Mouse (Mus musculus): ENCODE data around the gene Klf2. TPM values are rescaled to one million over a fixed set of nuclear protein-coding genes. Genes with fewer than 3 reads are reported as not detected.

Klf2 gene
- total and polyA plus RNA-seq, 3 experiments: 0.12 to 1.4 TPM; not detected in 1

GRCm38 (mm10) chr8:72319921-72320802, 1.3 kb downstream of the Klf2 start:
- Histone ChIP-seq H3K27me3 (replicated peaks) (no peaks in the 10 kb centered on the region), H3K36me3 (replicated peaks in 1 of 2; ENCODE audit: control insufficient read depth in 1 of 2, insufficient read depth in 1 of 2, low read length in 1 of 2) (peaks cover 0 to 2% of the 10 kb centered on the region in 2 experiments), H3K4me3 (replicated peaks in 1 of 3; ENCODE audit: low read depth in 2 of 3, low read length in 2 of 3, poor library complexity in 1 of 3) (no peak overlapping the region), H3K4me1 (ENCODE audit: control insufficient read depth in 1 of 2, insufficient read depth in 2 of 2) (peaks cover 21 to 70% of the 10 kb centered on the region in 2 experiments), H3K9ac (ENCODE audit: insufficient read depth, low read depth) (no peak overlapping the region), H3K4me2 (ENCODE audit: insufficient read depth, low read depth, poor library complexity, severe bottlenecking) (no peak overlapping the region), H3K79me2 (replicated peaks; ENCODE audit: control insufficient read depth, extremely low read depth, insufficient read depth, poor library complexity, severe bottlenecking) (no peaks in the 10 kb centered on the region), H3K27ac (ENCODE audit: insufficient read depth, low read depth) (no peak overlapping the region), H3K9me3 (replicated peaks; ENCODE audit: low read length) (peaks cover 20% of the 10 kb centered on the region)
- DNase-seq (ENCODE audit: extremely low read depth): no peak
- in situ Hi-C loops (cut with MboI; ENCODE audit: low pct_ligation_motif_present, low pct_unique_long_range_greater_than_20kb, low sequenced_read_pairs): no loop called here
- dilution Hi-C loops (cut with MboI; ENCODE audit: extremely low pct_ligation_motif_present, extremely low pct_unique_long_range_greater_than_20kb, low sequenced_read_pairs): no loop called here
- TF ChIP-seq BHLHE40 (IDR thresholded peaks at IDR 0.05; ENCODE audit: low read depth, low read length) (no peak), UBTF (IDR thresholded peaks at IDR 0.05; ENCODE audit: low read depth, low read length) (no peak), CHD2 (IDR thresholded peaks at IDR 0.05; ENCODE audit: low read length) (no peak), ELF1 (IDR thresholded peaks at IDR 0.05; ENCODE audit: low read depth, low read length) (no peak), CTCF (conservative IDR thresholded peaks at IDR 0.05 in 1 of 2, IDR thresholded peaks at IDR 0.05 in 1 of 2; ENCODE audit: low read depth in 2 of 2, low read length in 2 of 2) (no peak)

- no peak overlapping the region for H3K4me3 ChIP-seq (replicated peaks in 1 of 3; ENCODE audit: low read depth in 2 of 3, low read length in 2 of 3, poor library complexity in 1 of 3)
- no peak overlapping the region for H3K27ac ChIP-seq (ENCODE audit: insufficient read depth, low read depth)
- H3K9me3 ChIP-seq (replicated peaks; ENCODE audit: low read length): peaks cover 20% of the 10 kb centered on the region
- H3K4me2 ChIP-seq (ENCODE audit: insufficient read depth, low read depth, poor library complexity, severe bottlenecking): no peak overlapping the region
- H3K79me2 ChIP-seq (replicated peaks; ENCODE audit: control insufficient read depth, extremely low read depth, insufficient read depth, poor library complexity, severe bottlenecking): no peaks in the 10 kb centered on the region
- no peak overlapping the region for H3K9ac ChIP-seq (ENCODE audit: insufficient read depth, low read depth)
- peaks cover 21 to 70% of the 10 kb centered on the region in 2 experiments for H3K4me1 ChIP-seq (ENCODE audit: control insufficient read depth in 1 of 2, insufficient read depth in 2 of 2)
- in situ Hi-C loops (cut with MboI; ENCODE audit: low pct_ligation_motif_present, low pct_unique_long_range_greater_than_20kb, low sequenced_read_pairs) (no loop called here), dilution Hi-C loops (cut with MboI; ENCODE audit: extremely low pct_ligation_motif_present, extremely low pct_unique_long_range_greater_than_20kb, low sequenced_read_pairs) (no loop called here)
- peaks cover 2% of the 10 kb centered on the region for H3K27me3 ChIP-seq (replicated peaks)
- H3K36me3 ChIP-seq (replicated peaks in 1 of 2; ENCODE audit: control insufficient read depth in 1 of 2, insufficient read depth in 1 of 2, low read length in 1 of 2): peaks cover 0 to 2% of the 10 kb centered on the region in 2 experiments
- DNase-seq (ENCODE audit: extremely low read depth): no peak
- TF ChIP-seq EP300 (IDR thresholded peaks at IDR 0.05; ENCODE audit: low read length) (no peak), MXI1 (IDR thresholded peaks at IDR 0.05; ENCODE audit: low read depth, low read length) (no peak), ZKSCAN1 (IDR thresholded peaks at IDR 0.05; ENCODE audit: borderline replicate concordance, low read depth, low read length) (no peak), GABPA (IDR thresholded peaks at IDR 0.05; ENCODE audit: insufficient replicate concordance, low read depth, low read length) (no peak), MAX (IDR thresholded peaks at IDR 0.05; ENCODE audit: low read length) (no peak), E2F4 (IDR thresholded peaks at IDR 0.05; ENCODE audit: insufficient replicate concordance, low read depth, low read length) (no peak), MAFK (IDR thresholded peaks at IDR 0.05; ENCODE audit: insufficient replicate concordance, low read length) (no peak), MEF2A (IDR thresholded peaks at IDR 0.05; ENCODE audit: borderline replicate concordance, low read depth, low read length) (no peak), IRF4 (IDR thresholded peaks at IDR 0.05; ENCODE audit: low read depth, low read length) (no peak), ZMIZ1 (IDR thresholded peaks at IDR 0.05; ENCODE audit: low read depth, low read length) (no peak), HCFC1 (IDR thresholded peaks at IDR 0.05; ENCODE audit: low read depth, low read length) (no peak), ZC3H11A (IDR thresholded peaks at IDR 0.05; ENCODE audit: low read depth, low read length) (no peak), CHD2 (IDR thresholded peaks at IDR 0.05; ENCODE audit: low read length) (no peak)
Measured at GRCm38 (mm10) chr8:72320803-72321583, 2.2 kb downstream of the Klf2 start.

Measured in CH12.LX (cell line).